Mouse (Mus musculus): ENCODE data around the gene H1f0.

The H1f0 gene

DNA sequence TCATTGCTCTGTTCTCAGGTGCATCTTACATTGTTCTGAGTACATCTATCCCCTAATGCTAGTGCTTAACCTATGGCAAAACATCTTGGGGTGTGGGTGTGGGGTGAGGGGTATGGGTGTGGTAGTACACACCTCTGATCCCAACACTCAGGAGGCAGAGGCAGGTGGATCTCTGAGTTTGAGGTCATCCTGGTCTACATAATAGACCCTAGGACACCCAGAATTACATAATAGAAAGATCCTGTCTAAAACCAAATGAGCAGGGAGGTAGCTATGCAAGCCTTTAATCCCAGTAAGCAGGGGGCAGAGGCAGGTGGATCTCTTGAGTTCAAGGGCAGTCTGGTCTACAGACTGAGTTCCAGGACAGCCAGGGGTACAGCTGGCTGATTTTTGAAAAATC lies 45.5 kb downstream of the H1f0 start:
- DNase-seq = no peak

DNA sequence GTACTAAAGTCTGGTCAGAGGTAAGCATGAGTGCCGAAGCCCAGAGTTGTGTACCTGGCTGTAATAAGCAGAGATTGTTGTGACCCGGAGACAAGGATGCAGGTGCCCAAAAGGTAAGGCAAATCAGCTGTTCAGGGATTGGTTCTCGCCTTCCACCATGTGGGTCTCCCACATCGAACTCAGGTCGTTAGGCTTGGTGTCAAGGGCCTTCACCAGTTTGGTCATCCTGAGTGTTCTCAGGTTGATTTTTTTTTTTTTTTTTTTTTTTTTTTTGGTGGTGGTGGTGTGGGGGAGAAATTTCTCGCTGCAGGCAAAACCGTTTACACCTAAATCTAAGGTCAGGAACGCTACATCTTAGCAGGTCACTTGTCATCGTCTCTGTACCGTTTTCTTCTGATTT lies 46.2 kb downstream of the H1f0 start:
- no peak for DNase-seq

DNA sequence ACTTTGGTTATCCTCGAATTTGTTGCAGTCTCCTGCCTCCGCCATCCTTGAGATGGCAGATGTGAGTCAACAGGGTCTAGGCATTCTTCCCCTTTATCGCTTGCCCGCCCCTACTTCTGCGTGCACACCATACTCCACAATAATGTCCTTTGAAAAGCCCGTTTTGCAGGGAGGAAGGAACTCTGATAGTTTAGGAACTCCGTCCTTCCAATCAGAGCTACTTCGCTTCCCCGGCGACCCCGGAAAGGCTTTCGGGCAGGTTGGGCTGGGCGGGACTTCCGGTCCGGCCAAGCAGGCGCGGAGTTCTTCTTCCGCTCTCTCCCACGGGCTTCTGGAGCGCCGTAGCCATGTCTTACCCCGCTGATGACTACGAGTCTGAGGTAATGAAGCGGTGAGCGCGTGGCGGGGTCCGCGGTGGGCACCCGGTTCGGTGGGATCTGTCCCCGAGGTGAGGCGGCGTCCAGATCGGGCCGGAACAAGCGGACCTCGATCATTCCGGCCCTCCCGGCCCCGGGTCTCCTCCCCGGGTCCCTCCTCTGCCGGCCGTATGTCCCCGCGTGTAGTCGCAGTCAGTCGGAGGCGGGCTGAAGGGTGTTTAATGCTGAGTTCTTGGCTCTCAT lies 46.8 kb downstream of the H1f0 start, which contains the start of gene Eif3l:
Gene Eif3l, plus strand, starts transcription at position 267 of the 620 bp plus-strand sequence.
- peak; percentile 83 to 86 for DNase-seq

DNA sequence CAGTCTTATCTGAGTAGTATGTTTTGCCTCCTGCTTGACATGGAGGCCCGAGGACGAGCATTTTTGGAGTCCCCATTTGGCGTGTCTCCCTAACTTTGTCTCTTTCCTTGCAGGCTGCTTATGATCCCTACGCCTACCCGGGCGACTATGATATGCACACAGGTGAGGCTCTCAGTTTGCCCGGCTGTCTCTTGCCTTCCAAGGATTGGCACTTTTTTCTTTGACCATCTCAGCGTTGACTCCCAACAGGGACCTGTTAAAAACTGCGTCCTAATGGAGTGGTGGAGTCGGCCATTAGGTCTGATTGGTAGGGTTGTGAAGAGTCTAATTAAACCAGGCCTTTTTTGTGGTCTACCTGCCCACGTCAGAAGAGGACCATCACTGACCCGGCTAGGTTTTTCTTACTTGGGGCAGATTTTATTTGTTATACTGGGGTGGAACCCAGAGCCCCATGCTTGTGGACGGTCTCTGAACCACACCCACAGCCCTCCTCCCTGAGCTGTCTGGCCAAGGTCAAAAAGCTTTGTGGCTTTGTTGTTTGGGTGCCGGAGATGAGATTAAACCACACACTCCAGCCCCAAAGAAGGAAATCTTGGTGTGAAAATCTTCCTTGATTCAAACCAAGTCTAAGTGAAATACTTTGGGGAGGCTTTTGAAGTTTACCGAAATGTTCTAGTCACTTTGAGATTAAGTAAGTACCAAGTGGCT lies 47.6 kb downstream of the H1f0 start:
- DNase-seq = no peak

DNA sequence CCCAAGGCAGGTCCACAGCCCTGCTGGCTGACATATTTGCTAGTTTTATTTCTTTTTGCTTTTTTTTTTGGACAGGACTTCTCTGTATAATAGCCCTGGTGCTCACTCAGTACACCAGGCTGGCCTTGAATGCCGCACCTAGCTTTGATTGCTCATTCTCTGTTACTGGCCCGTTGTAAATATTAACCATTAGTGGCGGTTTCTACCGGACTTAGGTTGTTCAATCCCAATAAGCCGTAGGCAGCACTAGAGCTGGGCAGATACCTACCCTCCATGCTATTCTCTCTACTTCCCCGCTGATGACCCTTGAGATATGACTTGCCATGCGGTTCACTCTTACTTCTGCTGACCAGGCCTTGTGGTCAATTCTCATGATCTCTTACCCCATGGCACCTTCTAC lies 51.3 kb downstream of the H1f0 start:
- DNase-seq = no peak
